Mouse (Mus musculus) olfactory bulb, adult 2 months (tissue): ENCODE data around the gene Cdk8. TPM values are rescaled to one million over a fixed set of nuclear protein-coding genes. Genes with fewer than 3 reads are reported as not detected.
A peak's percentile ranks its signal among the peaks of the same experiment; 100 is the strongest.

Experiments used
- H3K27ac ChIP-seq: fragments of 200-500 bp; 2 replicates; pipeline ENCODE4 v1.5.1; 2012; ENCODE audit warnings: low read depth, low read length; ENCODE audit not compliant: insufficient read depth
- H3K4me1 ChIP-seq: fragments of 200-500 bp; 2 replicates; pipeline ENCODE4 v1.6.1; 2012; ENCODE audit warnings: low read length; ENCODE audit not compliant: control insufficient read depth, insufficient read depth
- H3K4me3 ChIP-seq: fragments of 200-500 bp; 2 replicates; pipeline ENCODE4 v1.5.1; 2012; ENCODE audit warnings: mild to moderate bottlenecking, low read depth, low read length, moderate library complexity; ENCODE audit not compliant: insufficient read depth
- CTCF ChIP-seq: fragments of 200-500 bp; IDR thresholded peaks from 2 replicates; pipeline ENCODE4 v1.5.1; 2012; ENCODE audit warnings: low read depth, mild to moderate bottlenecking, low read length, moderate library complexity; ENCODE audit not compliant: insufficient read depth
- POLR2A ChIP-seq: fragments of 200-500 bp; IDR thresholded peaks from 2 replicates; pipeline ENCODE4 v1.6.1; 2012; ENCODE audit warnings: mild to moderate bottlenecking, low read depth, low read length, moderate library complexity; ENCODE audit not compliant: insufficient read depth
- WGBS: fragments of 180-500 bp; shearing (Covaris S2); methylation state at CpG from one replicate; pipeline ENCODE4 v1.1.7; 2018; 5-methylcytosine and 5-hydroxymethylcytosine counted together
- polyA plus RNA-seq: library from polyadenylated mRNA; stranded (reverse); fragments of >200 nt; gene quantifications from 2 replicates; pipeline ENCODE4 v1.2.4, GENCODE M21; 2012; ENCODE audit warnings: low replicate concordance; ENCODE audit not compliant: missing spikeins, insufficient read depth, insufficient read length

Cdk8 gene
- polyA plus RNA-seq, 1 experiment = not detected

DNA sequence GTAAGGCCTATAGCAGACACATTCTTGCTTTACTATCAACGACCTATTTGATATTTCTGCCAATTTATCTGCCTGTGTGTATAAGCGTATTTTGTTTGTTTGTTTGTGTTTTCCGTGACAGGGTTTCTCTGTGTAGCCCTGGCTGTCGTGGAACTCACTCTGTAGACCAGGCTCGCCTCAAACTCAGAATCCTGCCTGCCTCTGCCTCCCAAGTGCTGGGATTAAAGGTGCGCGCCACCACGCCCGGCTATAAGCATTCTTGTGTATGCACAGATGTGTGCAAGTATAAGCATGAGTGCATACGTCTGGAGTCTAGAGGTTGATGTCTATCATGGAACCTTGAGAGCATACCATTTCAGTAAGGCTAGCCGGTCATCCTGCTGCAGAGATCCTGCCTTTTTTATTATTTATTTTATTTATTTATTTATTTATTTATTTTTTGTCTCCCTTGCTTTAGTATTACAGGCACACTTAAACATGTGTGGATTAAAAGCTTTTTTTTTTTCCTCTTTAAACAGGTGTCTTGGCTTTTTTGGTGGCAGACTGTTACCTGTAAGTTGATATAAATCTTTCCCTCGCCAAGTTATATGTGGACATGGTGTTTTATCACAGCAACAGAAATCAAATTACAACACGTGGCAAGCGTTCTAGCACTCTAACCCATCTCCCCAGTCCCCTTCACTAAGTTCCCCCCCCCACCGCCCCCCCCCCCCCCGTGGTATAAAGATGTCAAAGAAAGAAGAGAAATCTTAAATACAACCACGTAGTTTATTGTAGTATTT, 970 bp upstream of the Cdk8 start:
- no peak overlapping the region for H3K27ac ChIP-seq
- H3K4me1 ChIP-seq = no peaks in the 10 kb centered on the region
- TF ChIP-seq POLR2A (no peak), CTCF (no peak)
- WGBS = 59% methylated on average over 17 of the region's 17 CpGs
- peak overlapping the region; percentile 96; the same call in 1 of the 2 replicates for H3K4me3 ChIP-seq

DNA sequence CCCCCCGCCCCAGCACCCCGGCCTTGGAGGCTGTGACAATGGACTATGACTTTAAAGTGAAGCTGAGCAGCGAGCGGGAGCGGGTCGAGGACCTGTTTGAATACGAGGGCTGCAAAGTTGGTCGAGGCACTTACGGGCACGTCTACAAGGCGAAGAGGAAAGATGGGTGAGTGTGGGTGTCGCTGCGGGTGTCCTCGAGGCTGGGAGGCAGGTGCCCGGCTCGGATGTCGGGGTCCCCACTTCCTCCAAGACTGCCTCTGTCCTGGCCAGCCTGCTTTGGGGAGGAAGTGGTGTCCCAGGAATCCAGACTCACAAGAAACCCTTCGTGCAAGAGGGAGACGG, 596 bp downstream of the Cdk8 start:
- no peak overlapping the region for H3K27ac ChIP-seq
- TF ChIP-seq POLR2A = no peak
- TF ChIP-seq CTCF = no peak

GRCm38 (mm10) chr5:146232056-146232675, 1.1 kb downstream of the Cdk8 start:
- peak overlapping the region; percentile 96 for H3K4me3 ChIP-seq
- TF ChIP-seq CTCF (no peak), POLR2A (no peak)
- H3K27ac ChIP-seq = no peak overlapping the region
- WGBS = 24% methylated on average over 6 of the region's 6 CpGs
- peaks cover 4% of the 10 kb centered on the region; the same call in 1 of the 2 replicates for H3K4me1 ChIP-seq

More for the DNA sequence above, 596 bp downstream of the Cdk8 start:
- H3K4me3 ChIP-seq = peak overlapping the region; percentile 96
- H3K4me1 ChIP-seq = peaks cover 2% of the 10 kb centered on the region; the same call in 1 of the 2 replicates
- WGBS = 0% methylated on average over 19 of the region's 19 CpGs

DNA sequence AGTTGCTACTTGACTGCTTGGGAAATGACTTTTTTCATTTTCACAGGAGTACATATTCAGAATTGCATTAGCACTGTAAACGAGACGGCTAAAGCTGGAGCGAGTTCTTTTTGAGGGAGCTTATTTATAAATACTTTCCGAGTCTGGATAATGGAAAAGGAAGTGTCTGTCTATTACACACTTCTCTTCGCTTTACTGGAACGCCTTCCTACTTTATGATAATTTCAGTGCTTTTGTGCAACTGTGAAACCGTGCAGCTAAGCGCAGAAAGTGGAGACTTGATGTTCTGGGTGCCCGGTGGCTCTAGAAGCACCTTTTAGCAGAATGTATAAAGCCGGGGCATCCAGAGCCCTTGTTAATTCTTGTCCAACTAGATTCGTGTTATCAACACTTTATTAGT, 1.8 kb downstream of the Cdk8 start:
- TF ChIP-seq CTCF = no peak
- TF ChIP-seq POLR2A = no peak
- WGBS = 10% methylated on average over 11 of the region's 11 CpGs
- Histone ChIP-seq H3K4me3 (no peak overlapping the region), H3K27ac (no peak overlapping the region), H3K4me1 (peaks cover 4% of the 10 kb centered on the region; the same call in 1 of the 2 replicates)

DNA sequence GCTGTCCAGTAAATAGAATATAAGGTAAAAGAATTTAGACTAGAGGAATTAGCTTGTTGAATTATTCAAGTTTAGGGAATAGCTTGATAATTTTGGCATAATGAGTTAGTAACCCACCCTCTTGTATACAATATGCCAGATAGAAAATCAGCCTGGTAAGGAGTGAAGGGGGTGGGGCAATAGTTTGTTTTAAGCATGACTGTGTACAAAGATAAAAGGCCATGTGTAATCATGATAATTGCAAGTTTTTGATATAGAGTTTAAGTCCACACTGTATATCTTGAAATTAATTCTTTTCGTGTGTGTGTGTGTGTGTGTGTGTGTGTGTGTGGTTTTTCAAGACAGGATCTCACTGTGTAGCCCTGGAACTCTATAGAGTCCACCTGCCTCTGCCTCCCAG, 3.3 kb downstream of the Cdk8 start:
- Histone ChIP-seq H3K4me3 (no peak overlapping the region), H3K4me1 (peaks cover 4% of the 10 kb centered on the region; the same call in 1 of the 2 replicates), H3K27ac (no peak overlapping the region)
- WGBS = 50% methylated on average over 1 of the region's 1 CpGs
- TF ChIP-seq POLR2A = no peak
- no peak for TF ChIP-seq CTCF

DNA sequence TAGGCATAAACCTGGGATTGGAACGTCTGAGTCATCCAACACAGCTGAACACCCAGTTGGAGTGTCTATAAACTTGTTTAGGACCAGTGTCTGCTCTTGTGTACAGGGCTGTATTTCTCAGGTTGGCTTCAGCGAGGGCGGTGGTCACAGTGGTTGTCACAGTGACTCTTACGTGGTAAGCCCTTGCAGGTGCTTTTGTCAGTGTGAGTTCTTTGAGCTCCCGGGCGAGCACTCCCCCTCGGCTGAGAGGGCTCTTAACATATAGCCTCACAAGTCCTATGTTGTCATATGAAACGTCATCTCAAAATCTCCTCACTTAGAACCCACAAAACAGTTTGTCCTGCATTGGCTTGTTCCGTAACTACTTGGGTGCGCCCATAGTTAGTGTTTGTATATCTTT, 7.2 kb downstream of the Cdk8 start:
- 85% methylated on average over 10 of the region's 10 CpGs for WGBS
- peaks cover 4% of the 10 kb centered on the region; the same call in 1 of the 2 replicates for H3K4me1 ChIP-seq
- no peak overlapping the region for H3K27ac ChIP-seq
- H3K4me3 ChIP-seq = no peak overlapping the region
- TF ChIP-seq POLR2A (no peak), CTCF (no peak)

GRCm38 (mm10) chr5:146240771-146241170, 9.7 kb downstream of the Cdk8 start:
- Histone ChIP-seq H3K27ac (no peak overlapping the region), H3K4me1 (peaks cover 4% of the 10 kb centered on the region; the same call in 1 of the 2 replicates), H3K4me3 (no peak overlapping the region)
- no peak for TF ChIP-seq CTCF
- no peak for TF ChIP-seq POLR2A
- WGBS = 95% methylated on average over 2 of the region's 2 CpGs

DNA sequence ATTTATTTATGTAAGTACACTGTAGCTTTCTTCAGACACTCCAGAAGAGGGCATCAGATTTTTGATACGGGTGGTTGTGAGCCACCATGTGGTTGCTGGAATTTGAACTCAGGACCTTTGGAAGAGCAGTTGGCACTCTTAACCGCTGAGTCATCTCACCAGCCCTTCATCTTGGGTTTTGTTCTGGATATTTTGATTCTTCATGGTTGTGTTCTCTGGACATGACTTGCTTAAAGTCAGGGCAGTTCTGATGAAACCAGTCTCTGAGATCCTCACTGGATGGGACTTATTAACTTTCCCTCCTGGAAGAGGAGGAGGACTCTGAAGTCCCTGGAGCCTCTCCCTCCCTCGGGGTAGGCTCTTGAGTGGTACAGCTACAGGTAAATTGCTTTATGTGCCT, 10.2 kb downstream of the Cdk8 start:
- Histone ChIP-seq H3K4me1 (peaks cover 2% of the 10 kb centered on the region; the same call in 1 of the 2 replicates), H3K27ac (no peak overlapping the region), H3K4me3 (no peak overlapping the region)
- TF ChIP-seq CTCF (no peak), POLR2A (no peak)
- WGBS = 95% methylated on average over 3 of the region's 3 CpGs

- no peak overlapping the region for H3K27ac ChIP-seq
- no peak overlapping the region for H3K4me3 ChIP-seq
- H3K4me1 ChIP-seq = peaks cover 6% of the 10 kb centered on the region; the same call in 1 of the 2 replicates
- 98% methylated on average over 4 of the region's 4 CpGs for WGBS
- TF ChIP-seq CTCF (no peak), POLR2A (no peak)
Observed at GRCm38 (mm10) chr5:146245193-146245592, 14.2 kb downstream of the Cdk8 start.
